14 mouse cellular contexts compared by ENCODE assay signal in the genomic region with DNA sequence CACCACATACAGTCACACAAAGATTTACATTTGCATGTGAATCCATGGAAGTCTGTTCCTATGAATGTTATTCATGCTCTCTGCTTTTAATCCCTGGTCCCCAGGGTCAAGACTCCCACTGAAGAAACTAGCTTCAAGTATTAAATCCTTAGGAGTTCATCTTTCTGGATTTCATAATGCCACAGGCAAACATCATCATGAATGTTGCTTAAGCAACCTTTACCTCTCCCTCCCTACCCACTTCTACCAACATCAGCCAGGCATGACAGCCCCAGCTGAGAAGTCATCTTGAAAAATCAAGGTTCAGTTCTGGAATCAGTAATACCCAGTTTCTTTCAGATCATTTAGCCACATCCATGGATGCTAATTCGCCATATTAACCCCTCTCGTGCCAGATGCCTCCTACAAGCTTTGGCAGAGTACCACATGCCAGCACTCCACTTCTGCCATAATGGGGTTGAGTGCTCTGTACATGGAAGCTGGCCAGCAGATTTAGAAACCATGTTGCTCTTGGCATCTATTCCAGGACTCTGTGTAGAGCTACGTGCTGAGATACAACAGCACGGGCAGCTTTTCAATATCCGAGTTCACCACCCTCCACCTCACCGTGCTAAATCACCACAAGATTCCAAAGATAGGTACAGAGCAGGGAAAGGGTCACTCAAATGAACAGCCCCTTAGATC.
DNase-seq lines count a peak whose midpoint lies in the region; ATAC-seq lines count a peak whose summit lies in the region.
"Had no signal": no experiment of that assay in that cellular context is flagged by ENCODE, and none has a peak within 500 bp of the region (broad histone marks: within the 10 kb centered on the region; RNA-seq: fewer than 3 reads in every experiment).

No protein-coding gene starts in this region.

- H3K4me3 ChIP-seq in heart, embryonic 12.5 days: no peak overlapping the region
- H3K4me3 ChIP-seq: embryonic facial prominence, embryonic 13.5 days; hindbrain, embryonic 13.5 days had no signal

- intact Hi-C loops in heart, postnatal 10 days (cut with DNase I): loop anchor here (10.0 kb wide), 1 partner anchor 165 kb away; no protein-coding TSS in a partner anchor

- no peaks in the 10 kb centered on the region for H3K36me3 ChIP-seq in heart, embryonic 12.5 days
- H3K36me3 ChIP-seq: embryonic facial prominence, embryonic 13.5 days had no signal

- H3K4me2 ChIP-seq in heart, embryonic 12.5 days: no peak overlapping the region
- H3K4me2 ChIP-seq: embryonic facial prominence, embryonic 13.5 days; hindbrain, embryonic 13.5 days had no signal

- no peaks in the 10 kb centered on the region for H3K27me3 ChIP-seq in heart, embryonic 12.5 days (replicated peaks)
- H3K27me3 ChIP-seq: CH12.LX; embryonic facial prominence, embryonic 13.5 days; hindbrain, embryonic 13.5 days had no signal

- H3K27ac ChIP-seq in heart, embryonic 12.5 days (ENCODE audit: poor library complexity, severe bottlenecking): no peak overlapping the region
- H3K27ac ChIP-seq: embryonic facial prominence, embryonic 13.5 days; hindbrain, embryonic 13.5 days; kidney, postnatal 0 days; liver, embryonic 14.5 days; macrophage had no signal

- H3K9ac ChIP-seq in heart, embryonic 12.5 days: no peak overlapping the region
- H3K9ac ChIP-seq: embryonic facial prominence, embryonic 13.5 days; hindbrain, embryonic 13.5 days; liver, embryonic 14.5 days had no signal

- WGBS in heart, embryonic 12.5 days: 73% methylated on average over 6 of the region's 6 CpGs

- ATAC-seq in heart, embryonic 12.5 days (ENCODE audit: insufficient number of reproducible peaks, low FRiP score): no peak
- ATAC-seq in erythroid progenitor cell, adult 5-6 weeks (replicated peaks; ENCODE audit: low FRiP score, poor library complexity, severe bottlenecking): no peak

- no peaks in the 10 kb centered on the region for H3K4me1 ChIP-seq in heart, embryonic 12.5 days (replicated peaks)
- H3K4me1 ChIP-seq: embryonic facial prominence, embryonic 13.5 days; hindbrain, embryonic 13.5 days had no signal

- no peaks in the 10 kb centered on the region for H3K9me3 ChIP-seq in heart, embryonic 12.5 days (replicated peaks)
- H3K9me3 ChIP-seq: embryonic facial prominence, embryonic 13.5 days; hindbrain, embryonic 13.5 days had no signal

- DNase-seq in heart, adult 18-20 months: peak; percentile 54 to 63
- DNase-seq in NIH3T3 (ENCODE audit: low read depth): peak; percentile 2
- DNase-seq in cerebellum, adult 18-20 months: peak; percentile 66 to 67
- peak; percentile 36 to 57 for DNase-seq in heart, postnatal 10 days
- DNase-seq in spleen, adult 12 weeks (ENCODE audit: low spot score): no peak
- DNase-seq: thymus, adult 2 months had no signal
